Mouse (Mus musculus): ENCODE data around the gene Zc2hc1c. TPM values are rescaled to one million over a fixed set of nuclear protein-coding genes. Genes with fewer than 3 reads are reported as not detected.

The Zc2hc1c gene
- total RNA-seq, 2 experiments from 2014 or later: 1.7 to 1.8 TPM

DNA sequence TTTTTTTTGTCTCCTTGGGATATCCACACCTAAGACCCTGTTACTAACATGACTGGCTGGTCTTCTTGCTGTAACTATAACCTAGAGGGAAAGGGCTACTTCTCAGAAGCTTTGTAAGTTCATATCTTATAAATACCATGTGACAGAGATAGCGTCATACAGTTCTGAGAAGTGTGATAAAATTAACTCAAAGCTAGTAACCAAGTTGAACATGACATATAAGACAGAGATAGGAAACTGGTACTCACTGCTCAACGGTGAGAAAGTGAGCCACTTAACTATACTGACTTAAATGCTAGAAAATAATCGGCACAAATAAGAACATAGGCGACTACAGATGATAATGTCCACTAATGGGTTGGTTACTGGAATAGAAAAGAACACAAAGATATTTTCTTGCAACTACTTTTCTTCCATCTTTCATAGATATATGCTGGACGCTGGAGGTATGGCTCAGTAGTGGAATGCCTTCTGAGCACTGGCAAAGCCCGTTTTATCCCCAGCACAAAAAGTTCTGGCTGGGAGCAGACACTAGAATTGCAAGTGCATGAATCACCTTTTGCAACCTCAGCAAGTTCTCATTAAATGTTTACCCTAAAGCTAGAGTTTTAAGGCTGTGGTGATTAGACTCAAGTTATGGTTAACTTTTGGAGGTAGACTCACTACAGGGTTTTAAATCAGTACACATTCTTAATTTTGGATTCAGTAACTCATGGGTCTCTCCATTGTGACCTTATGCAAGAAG is 49.3 kb downstream of the Zc2hc1c start:
- DNase-seq (ENCODE audit: low spot score): no peak

DNA sequence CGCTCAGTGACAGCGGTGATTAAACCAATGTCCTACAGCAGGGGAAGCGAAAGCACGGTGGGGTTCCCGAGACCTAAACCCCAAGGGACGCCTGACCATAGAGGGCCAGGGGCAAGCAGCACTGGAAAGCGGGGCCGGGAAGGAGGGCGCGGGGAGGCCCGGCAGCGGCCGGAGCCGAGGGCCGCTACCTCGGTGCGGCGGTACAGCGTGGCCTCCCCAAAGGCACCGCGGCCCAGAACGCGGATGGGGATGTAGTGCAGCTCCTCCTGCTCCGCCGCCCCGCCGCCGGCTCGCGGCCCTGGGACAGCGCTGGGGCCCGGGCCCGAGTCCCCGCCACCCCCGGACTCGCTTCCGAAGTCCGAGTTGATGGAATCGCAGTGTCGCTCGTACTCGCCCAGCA is 50.4 kb downstream of the Zc2hc1c start:
- DNase-seq (ENCODE audit: low spot score): no peak

DNA sequence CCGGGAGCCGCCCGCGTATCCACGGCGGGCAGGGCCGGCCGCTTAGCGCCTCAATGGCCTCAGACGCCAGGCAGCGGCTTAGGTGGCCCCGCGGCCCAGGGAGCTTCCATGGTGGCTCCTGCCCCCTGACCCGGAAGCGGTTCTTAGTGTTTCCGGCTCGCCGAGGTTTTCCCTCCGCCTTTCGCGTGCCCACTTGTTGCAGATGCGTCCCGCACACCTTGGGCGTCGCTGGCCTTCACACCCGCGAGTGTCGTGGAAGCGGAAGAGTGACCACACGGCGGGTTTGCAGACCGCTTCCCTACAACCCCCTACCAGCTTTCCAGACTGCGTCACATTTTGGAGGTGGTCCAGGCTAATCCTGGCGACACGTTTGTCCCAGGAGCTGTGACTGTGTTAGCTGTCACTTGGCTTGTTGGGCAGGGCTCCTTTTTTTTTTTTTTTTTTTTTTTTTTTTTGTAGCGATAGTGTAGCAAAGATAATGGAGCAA is 50.9 kb downstream of the Zc2hc1c start, which contains the start of gene Nek9:
TSS of gene Nek9 (minus strand) at position 120 of the 487 bp plus-strand sequence.
- peak; percentile 95 for DNase-seq (ENCODE audit: low spot score)

DNA sequence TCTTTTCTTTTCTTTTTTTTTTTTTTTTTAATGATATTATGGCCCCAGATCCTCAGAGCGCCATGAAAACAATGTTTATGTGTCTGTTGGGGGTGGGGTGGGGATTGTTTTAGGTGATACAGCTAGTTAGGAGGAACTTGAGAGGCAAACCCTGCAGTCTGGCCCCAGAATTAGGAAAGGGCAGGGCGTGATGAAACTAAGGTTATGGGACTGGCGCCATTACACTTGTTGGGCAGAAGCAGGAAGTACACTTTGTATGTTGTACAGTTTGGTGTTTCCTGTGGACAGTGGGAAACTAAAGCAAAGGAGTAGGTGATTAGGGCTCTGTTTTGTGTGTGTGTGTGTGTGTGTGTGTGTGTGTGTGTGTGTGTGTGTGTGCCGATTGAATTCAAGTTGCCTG is 51.6 kb downstream of the Zc2hc1c start:
- no peak for DNase-seq (ENCODE audit: low spot score)

DNA sequence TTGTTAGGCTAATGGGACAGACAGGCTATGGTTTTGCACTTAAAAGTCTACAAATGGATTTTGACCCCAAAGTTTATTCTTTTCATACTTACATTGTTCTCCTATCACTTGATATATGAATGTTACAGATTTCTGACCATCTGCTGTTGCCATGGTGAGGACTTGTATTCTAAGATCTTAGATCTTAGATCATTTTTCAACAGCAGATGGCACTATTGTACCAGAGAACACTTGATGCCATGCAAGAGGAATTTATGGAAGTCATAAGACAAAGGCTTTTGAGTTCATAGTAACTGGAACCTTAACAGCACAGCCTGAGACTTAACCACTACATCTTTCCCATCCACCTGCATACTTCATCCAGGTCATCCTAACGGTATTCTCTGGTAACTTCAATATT is 52.7 kb downstream of the Zc2hc1c start:
- DNase-seq (ENCODE audit: low spot score): peak; percentile 66

DNA sequence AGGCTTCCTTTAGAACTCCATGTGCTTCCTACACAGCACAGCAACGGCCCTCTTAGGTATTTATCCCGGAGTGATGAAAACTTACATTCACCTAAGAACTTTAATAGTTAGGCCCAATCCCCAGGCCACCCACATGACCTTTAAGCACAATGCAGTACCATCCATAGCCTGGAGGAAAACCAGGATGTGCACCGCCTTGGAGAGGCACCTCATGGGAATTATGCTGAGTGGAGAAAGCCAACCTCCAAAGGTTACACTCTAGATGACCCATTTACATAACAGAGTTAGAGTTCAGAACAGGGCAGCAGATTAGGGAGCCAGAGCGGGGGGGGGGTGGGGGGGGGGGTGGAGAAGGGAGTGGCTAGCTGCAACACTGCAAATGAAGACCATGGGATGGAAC is 53.9 kb downstream of the Zc2hc1c start:
- no peak for DNase-seq (ENCODE audit: low spot score)

DNA sequence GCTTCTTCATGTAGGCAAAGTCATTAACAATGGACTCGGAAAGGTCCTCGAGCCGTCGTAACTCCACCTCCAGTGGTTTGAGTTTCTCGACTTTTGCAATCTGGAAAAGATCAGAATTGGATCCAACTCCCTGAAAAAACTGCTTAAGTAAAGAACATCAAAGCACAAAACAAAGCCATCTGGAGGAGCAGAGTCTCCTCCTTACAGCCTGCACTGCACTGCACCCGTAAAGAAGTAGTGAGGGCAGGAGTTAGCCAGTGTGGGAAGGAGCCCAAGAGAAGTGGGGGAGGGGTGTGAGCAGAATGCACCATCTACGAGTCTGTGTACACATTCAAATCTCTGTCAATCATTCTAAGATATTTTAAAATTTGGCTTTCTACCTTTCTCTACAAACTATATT is 55.9 kb downstream of the Zc2hc1c start:
- no peak for DNase-seq (ENCODE audit: low spot score)

DNA sequence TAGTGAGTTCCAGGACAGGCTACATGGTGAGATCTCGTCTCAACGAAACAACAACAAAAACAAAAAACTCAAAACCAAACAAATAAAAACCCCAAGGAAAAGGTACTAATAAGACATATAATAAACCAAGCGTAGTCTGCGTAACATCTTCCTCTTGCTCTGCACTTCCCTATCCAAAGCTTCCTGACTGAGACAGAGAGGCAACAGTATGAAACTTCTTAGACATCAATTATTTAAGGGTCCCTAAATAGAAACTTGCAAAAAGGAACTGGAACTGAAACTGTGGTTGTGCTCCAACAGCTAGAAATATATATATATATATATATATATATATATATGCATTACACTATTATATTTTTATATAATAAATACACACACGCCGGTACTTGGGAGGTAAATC is 57.2 kb downstream of the Zc2hc1c start:
- no peak for DNase-seq (ENCODE audit: low spot score)

DNA sequence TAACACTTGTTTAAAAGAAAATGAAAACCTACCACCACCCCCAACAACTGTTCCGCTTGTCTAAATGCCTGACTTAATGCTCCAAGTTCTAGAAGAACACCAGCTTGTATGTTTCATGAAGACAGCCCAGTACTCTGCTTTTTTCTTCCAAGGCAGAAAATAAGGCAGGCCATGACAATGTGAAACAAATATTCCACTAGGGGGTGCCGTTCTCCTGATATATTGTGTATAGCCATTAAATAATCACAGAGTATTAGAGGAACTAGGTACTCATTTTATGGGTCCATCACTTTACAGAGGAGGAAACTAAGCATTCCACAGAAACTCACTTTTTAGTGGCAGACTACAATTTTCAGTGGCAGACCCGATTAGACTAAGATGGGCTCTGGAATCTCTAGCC is 58.0 kb downstream of the Zc2hc1c start:
- peak; percentile 77 for DNase-seq (ENCODE audit: low spot score)

DNA sequence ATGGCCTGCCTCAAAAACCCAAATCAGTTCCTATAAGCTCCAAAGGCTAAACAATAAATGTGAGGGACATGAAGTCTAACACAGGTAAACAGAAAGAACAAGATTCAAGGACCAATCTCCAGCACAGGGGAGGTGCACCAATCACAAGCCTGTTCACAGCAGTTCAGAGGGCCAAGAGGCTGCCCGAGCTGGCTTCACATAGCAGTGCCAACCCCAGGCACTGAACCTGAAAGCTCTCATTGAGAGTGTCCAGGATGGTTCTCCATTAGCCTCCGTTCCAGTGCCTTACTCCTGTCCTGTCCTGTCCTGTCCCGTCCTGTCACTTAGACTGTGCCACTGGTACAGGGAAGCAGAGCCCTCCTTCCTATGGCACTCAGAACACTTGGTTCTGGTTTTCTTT is 58.8 kb downstream of the Zc2hc1c start:
- DNase-seq (ENCODE audit: low spot score): no peak

DNA sequence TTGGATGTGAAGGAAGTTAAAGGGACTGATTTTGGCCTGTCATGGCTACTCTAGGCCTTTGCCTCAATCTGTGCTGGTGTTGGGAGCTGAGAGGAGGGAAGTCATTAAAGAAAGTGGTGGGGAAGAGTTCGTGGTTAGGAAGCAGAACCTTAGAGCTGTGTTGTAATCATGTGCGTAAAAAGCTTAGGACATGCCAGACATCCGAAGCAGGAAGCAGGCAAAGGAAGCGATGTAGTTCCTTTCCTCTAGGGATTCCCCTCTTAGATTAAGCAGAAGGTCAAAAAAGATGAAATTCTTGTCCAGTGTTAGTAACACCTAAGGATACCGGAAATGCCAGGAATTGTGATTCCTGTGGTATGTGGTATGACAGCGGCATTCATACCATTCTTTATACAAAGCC is 59.9 kb downstream of the Zc2hc1c start:
- no peak for DNase-seq (ENCODE audit: low spot score)

Small RNA genes lying within 50 kb of the gene (microRNA-seq; reads per million reads assigned to microRNA genes)
- not detected for gene Mir6938

Other genes with a start within 250 kb of the Zc2hc1c start
- gene Prox2, start 177.8 kb upstream of the Zc2hc1c start, total RNA-seq (2021): 1 to 10 TPM; 1.9 to 3.4 TPM
- gene Dlst, start 177.8 kb upstream of the Zc2hc1c start, total RNA-seq (2021): 100 to 1,000 TPM; 263 to 288 TPM
- gene Rps6kl1, start 137.3 kb upstream of the Zc2hc1c start, total RNA-seq (2021): under 1 TPM; 0.39 to 1.00 TPM
- gene Pgf, start 110.8 kb upstream of the Zc2hc1c start, total RNA-seq (2021): 1 to 10 TPM; 1.7 to 1.8 TPM
- 10 to 100 TPM; 56.9 to 72.5 TPM for gene Eif2b2, start 69.1 kb upstream of the Zc2hc1c start, total RNA-seq (2021)
- 10 to 100 TPM; 10.4 to 10.7 TPM for gene Mlh3, start 18.0 kb upstream of the Zc2hc1c start, total RNA-seq (2021)
- 10 to 100 TPM; 47.9 to 54.1 TPM for gene Acyp1, start 153 bp upstream of the Zc2hc1c start, total RNA-seq (2021)
- 100 to 1,000 TPM; 107 to 116 TPM for gene Nek9, start 50.8 kb downstream of the Zc2hc1c start, total RNA-seq (2021)
- 100 to 1,000 TPM; 121 to 123 TPM for gene Tmed10, start 86.3 kb downstream of the Zc2hc1c start, total RNA-seq (2021)
- 10 to 100 TPM in 1 of 2 experiments, 1 to 10 TPM in 1; 6.5 to 69.9 TPM for gene Fos, start 185.3 kb downstream of the Zc2hc1c start, total RNA-seq (2021)

Measured in gastrocnemius, adult 18-20 months (tissue).